Mouse (Mus musculus): Measurements from ENCODE around the gene Cntf.

- TF ChIP-seq CTCF (IDR thresholded peaks at IDR 0.05; ENCODE audit: borderline replicate concordance, extremely low read depth, insufficient read depth, insufficient read length) (no peak), POLR2A (IDR thresholded peaks at IDR 0.05; ENCODE audit: borderline replicate concordance, extremely low read depth, insufficient read depth, insufficient read length, poor library complexity, severe bottlenecking) (no peak)
Measured at GRCm38 (mm10) chr19:12762212-12763130, 3.0 kb downstream of the Cntf start.
